Mouse (Mus musculus) activated CD4-positive, CD25-positive, alpha-beta regulatory T cell, adult 4 months (primary cell): ENCODE data around the gene Sp140. TPM values are rescaled to one million over a fixed set of nuclear protein-coding genes. Genes with fewer than 3 reads are reported as not detected.
A peak's percentile ranks its signal among the peaks of the same experiment; 100 is the strongest.
"Not testable (repeated sequence)": the region's sequence is repeated elsewhere in the genome, so short reads cannot be mapped to it uniquely, and the experiment has no call there.

Source experiments
- ATAC-seq: one replicate; pipeline ENCODE4 v1.8.0; 2017
- polyA plus RNA-seq, 2 experiments: library from polyadenylated mRNA; unstranded; fragments of 100-300 nt; shearing (Covaris generic); gene quantifications; one replicate each; pipeline ENCODE4 v1.2.1; 2017

Sp140 gene
- polyA plus RNA-seq, 2 experiments from 2014 or later, result 74.8 to 82.4 TPM

GRCm38 (mm10) chr1:85649881-85650280 lies 49.7 kb downstream of the Sp140 start, which contains the start of gene Sp100:
Gene Sp100 (plus strand): TSS chr1:85649988.
- peak; percentile 43 for ATAC-seq

GRCm38 (mm10) chr1:85650524-85650923 lies 50.3 kb downstream of the Sp140 start:
- not testable (repeated sequence) for ATAC-seq

GRCm38 (mm10) chr1:85651770-85652275 lies 51.6 kb downstream of the Sp140 start:
- not testable (repeated sequence) for ATAC-seq

GRCm38 (mm10) chr1:85657211-85657610 lies 57.0 kb downstream of the Sp140 start:
- ATAC-seq, result not testable (repeated sequence)

- no peak for ATAC-seq
These were observed 64.1 kb downstream of the Sp140 start for GRCm38 (mm10) chr1:85664266-85664665.

- no peak for ATAC-seq
These were observed 80.0 kb downstream of the Sp140 start for GRCm38 (mm10) chr1:85680226-85680625.

- ATAC-seq, result peak; percentile 63
These were observed 86.5 kb downstream of the Sp140 start for GRCm38 (mm10) chr1:85686666-85687065.

- peak; percentile 92 for ATAC-seq
These were observed 87.2 kb downstream of the Sp140 start for GRCm38 (mm10) chr1:85687346-85687745.

- no peak for ATAC-seq
These were observed 90.4 kb downstream of the Sp140 start for GRCm38 (mm10) chr1:85690544-85690943.

- ATAC-seq, result no peak
These were observed 92.1 kb downstream of the Sp140 start for GRCm38 (mm10) chr1:85692281-85692680.

- ATAC-seq, result no peak
These were observed 93.1 kb downstream of the Sp140 start for GRCm38 (mm10) chr1:85693280-85693679.

Other genes with a start within 250 kb of the Sp140 start
- not detected for gene G530012D18Rik, start 24.7 kb upstream of the Sp140 start, polyA plus RNA-seq
- 100 to 1,000 TPM; 278 to 316 TPM for gene Sp110, start 1.6 kb upstream of the Sp140 start, polyA plus RNA-seq
- 1,000 to 10,000 TPM in 1 of 2 experiments, 100 to 1,000 TPM in 1; 907 to 1,062 TPM for gene Sp100, start 49.6 kb downstream of the Sp140 start, polyA plus RNA-seq
- gene A630001G21Rik, start 178.3 kb downstream of the Sp140 start, polyA plus RNA-seq, result 10 to 100 TPM; 36.4 to 40.2 TPM
- 10 to 100 TPM; 45.1 to 58.3 TPM for gene Cab39, start 193.1 kb downstream of the Sp140 start, polyA plus RNA-seq